Mouse (Mus musculus) limb, embryonic 12.5 days (tissue): ENCODE results near the gene Lilrb4a. TPM values are rescaled to one million over a fixed set of nuclear protein-coding genes. Genes with fewer than 3 reads are reported as not detected.
"Not testable (repeated sequence)": the region's sequence is repeated elsewhere in the genome, so short reads cannot be mapped to it uniquely, and the experiment has no call there.

ENCODE experiments used
- ATAC-seq: fragments of 200-750 bp; cut with Nextera tagmentation; 2 replicates; pipeline ENCODE4 v1.8.0; 2017; ENCODE audit warnings: low read depth, moderate TSS enrichment; ENCODE audit not compliant: insufficient number of reproducible peaks, insufficient read depth, low FRiP score, low TSS enrichment
- H3K27ac ChIP-seq: fragments of 300-500 bp; sonication (generic); 2 replicates; pipeline ENCODE4 v1.5.1; 2016; ENCODE audit warnings: mild to moderate bottlenecking, moderate library complexity
- H3K27me3 ChIP-seq: fragments of 300-500 bp; sonication (generic); 2 replicates; pipeline ENCODE4 v1.6.1; 2016; ENCODE audit warnings: mild to moderate bottlenecking, moderate library complexity
- H3K36me3 ChIP-seq: fragments of 300-500 bp; sonication (generic); 2 replicates; pipeline ENCODE4 v1.6.1; 2016; ENCODE audit warnings: mild to moderate bottlenecking, moderate library complexity
- H3K4me1 ChIP-seq: fragments of 300-500 bp; sonication (generic); replicated peaks from 2 replicates; pipeline ENCODE4 v1.6.1; 2016
- H3K4me2 ChIP-seq: fragments of 300-500 bp; sonication (generic); 2 replicates; pipeline ENCODE4 v1.6.1; 2016; ENCODE audit warnings: mild to moderate bottlenecking, moderate library complexity
- H3K4me3 ChIP-seq: fragments of 300-500 bp; sonication (generic); replicated peaks from 2 replicates; pipeline ENCODE4 v1.5.1; 2016; ENCODE audit warnings: mild to moderate bottlenecking
- H3K9ac ChIP-seq: fragments of 300-500 bp; sonication (generic); replicated peaks from 2 replicates; pipeline ENCODE4 v1.6.1; 2016; ENCODE audit warnings: mild to moderate bottlenecking, moderate library complexity
- H3K9me3 ChIP-seq: fragments of 300-500 bp; sonication (generic); 2 replicates; pipeline ENCODE4 v1.6.1; 2016; ENCODE audit warnings: mild to moderate bottlenecking, moderate library complexity
- WGBS: fragments of 180-500 bp; shearing (Covaris S2); methylation state at CpG from one replicate; pipeline ENCODE4 v1.1.7; 2016; 5-methylcytosine and 5-hydroxymethylcytosine counted together
- polyA plus RNA-seq: library from polyadenylated mRNA; unstranded; fragments of >200 nt; fragmentation: Nextera tagmentation; extraction: Ambion mirVana; gene quantifications from 2 replicates; pipeline ENCODE4 v1.2.1, GENCODE M21; 2016

Lilrb4a gene
- 1.0 and 1.5 TPM in 2 replicates for polyA plus RNA-seq

- WGBS: no CpG with 5 or more reads among the region's 2 CpGs
- ATAC-seq: not testable (repeated sequence)
Observed at GRCm38 (mm10) chr10:51490691-51491090, at the start of gene Lilrb4a. TSS of gene Lilrb4a (plus strand) at chr10:51490956.

GRCm38 (mm10) chr10:51451610-51452009, 39.1 kb upstream of the Lilrb4a start:
- Histone ChIP-seq H3K9me3 (no peaks in the 10 kb centered on the region), H3K9ac (no peak overlapping the region), H3K4me3 (no peak overlapping the region), H3K27me3 (no peaks in the 10 kb centered on the region), H3K27ac (no peak overlapping the region), H3K4me2 (no peak overlapping the region), H3K36me3 (no peaks in the 10 kb centered on the region), H3K4me1 (no peaks in the 10 kb centered on the region)
- WGBS: 85% methylated on average over 4 of the region's 4 CpGs
- ATAC-seq: no peak

More at GRCm38 (mm10) chr10:51490691-51491090, at the start of gene Lilrb4a:
- H3K4me1 ChIP-seq, H3K27me3 ChIP-seq, H3K9ac ChIP-seq, H3K4me2 ChIP-seq, H3K9me3 ChIP-seq, H3K27ac ChIP-seq, H3K36me3 ChIP-seq, H3K4me3 ChIP-seq: not testable (repeated sequence)

GRCm38 (mm10) chr10:51453616-51454298, 37.0 kb upstream of the Lilrb4a start:
- no peak overlapping the region for H3K4me2 ChIP-seq
- 85% methylated on average over 1 of the region's 1 CpGs for WGBS
- no peaks in the 10 kb centered on the region for H3K9me3 ChIP-seq
- H3K9ac ChIP-seq: no peak overlapping the region
- no peaks in the 10 kb centered on the region for H3K36me3 ChIP-seq
- no peak for ATAC-seq
- H3K4me3 ChIP-seq: no peak overlapping the region
- H3K4me1 ChIP-seq: no peaks in the 10 kb centered on the region
- no peaks in the 10 kb centered on the region for H3K27me3 ChIP-seq
- H3K27ac ChIP-seq: no peak overlapping the region

- no peak overlapping the region for H3K4me2 ChIP-seq
- 55% methylated on average over 1 of the region's 1 CpGs for WGBS
- no peaks in the 10 kb centered on the region for H3K36me3 ChIP-seq
- H3K27me3 ChIP-seq: no peaks in the 10 kb centered on the region
- no peak for ATAC-seq
- H3K4me1 ChIP-seq: no peaks in the 10 kb centered on the region
- H3K9ac ChIP-seq: no peak overlapping the region
- H3K9me3 ChIP-seq: no peaks in the 10 kb centered on the region
- no peak overlapping the region for H3K27ac ChIP-seq
- H3K4me3 ChIP-seq: no peak overlapping the region
Observed at GRCm38 (mm10) chr10:51454365-51454764, 36.4 kb upstream of the Lilrb4a start.

- no peaks in the 10 kb centered on the region for H3K36me3 ChIP-seq
- ATAC-seq: no peak
- 87% methylated on average over 1 of the region's 1 CpGs for WGBS
- H3K4me3 ChIP-seq: no peak overlapping the region
- no peaks in the 10 kb centered on the region for H3K9me3 ChIP-seq
- no peak overlapping the region for H3K27ac ChIP-seq
- no peak overlapping the region for H3K9ac ChIP-seq
- H3K4me2 ChIP-seq: no peak overlapping the region
- H3K4me1 ChIP-seq: no peaks in the 10 kb centered on the region
- H3K27me3 ChIP-seq: no peaks in the 10 kb centered on the region
Observed at GRCm38 (mm10) chr10:51455762-51456161, 35.0 kb upstream of the Lilrb4a start.

GRCm38 (mm10) chr10:51456369-51456768, 34.4 kb upstream of the Lilrb4a start:
- Histone ChIP-seq H3K4me2 (no peak overlapping the region), H3K9ac (no peak overlapping the region), H3K4me3 (no peak overlapping the region), H3K36me3 (no peaks in the 10 kb centered on the region), H3K4me1 (no peaks in the 10 kb centered on the region), H3K27ac (no peak overlapping the region), H3K9me3 (no peaks in the 10 kb centered on the region), H3K27me3 (no peaks in the 10 kb centered on the region)
- 81% methylated on average over 4 of the region's 4 CpGs for WGBS
- ATAC-seq: no peak

GRCm38 (mm10) chr10:51463800-51464199, 27.0 kb upstream of the Lilrb4a start:
- H3K4me2 ChIP-seq, H3K27ac ChIP-seq, H3K9me3 ChIP-seq, H3K27me3 ChIP-seq, ATAC-seq, H3K36me3 ChIP-seq, H3K9ac ChIP-seq, H3K4me3 ChIP-seq, H3K4me1 ChIP-seq: not testable (repeated sequence)
- WGBS: 62% methylated on average over 4 of the region's 4 CpGs

GRCm38 (mm10) chr10:51480397-51480796, 10.4 kb upstream of the Lilrb4a start, which contains the start of the genes Gm49339 and Lilr4b:
TSS of gene Gm49339 (plus strand) at chr10:51480612.
TSS of gene Lilr4b (plus strand) at chr10:51480632.
- H3K4me3 ChIP-seq, H3K27ac ChIP-seq, H3K9me3 ChIP-seq, H3K36me3 ChIP-seq, H3K4me2 ChIP-seq, H3K27me3 ChIP-seq, H3K9ac ChIP-seq, H3K4me1 ChIP-seq, ATAC-seq: not testable (repeated sequence)
- WGBS: 97% methylated on average over 1 of the region's 3 CpGs

GRCm38 (mm10) chr10:51520021-51520420, 29.3 kb downstream of the Lilrb4a start:
- Histone ChIP-seq H3K9ac (no peak overlapping the region), H3K4me2 (no peak overlapping the region), H3K4me1 (no peaks in the 10 kb centered on the region), H3K27ac (no peak overlapping the region), H3K27me3 (no peaks in the 10 kb centered on the region), H3K36me3 (no peaks in the 10 kb centered on the region), H3K4me3 (no peak overlapping the region), H3K9me3 (no peaks in the 10 kb centered on the region)
- ATAC-seq: no peak

GRCm38 (mm10) chr10:51521453-51521852, 30.7 kb downstream of the Lilrb4a start:
- H3K9me3 ChIP-seq: no peaks in the 10 kb centered on the region
- H3K4me2 ChIP-seq: no peak overlapping the region
- H3K27me3 ChIP-seq: no peaks in the 10 kb centered on the region
- H3K4me1 ChIP-seq: no peaks in the 10 kb centered on the region
- no peak overlapping the region for H3K9ac ChIP-seq
- H3K4me3 ChIP-seq: no peak overlapping the region
- no peaks in the 10 kb centered on the region for H3K36me3 ChIP-seq
- no peak overlapping the region for H3K27ac ChIP-seq
- ATAC-seq: no peak

- no peak overlapping the region for H3K4me3 ChIP-seq
Observed at GRCm38 (mm10) chr10:51526090-51526489, 35.3 kb downstream of the Lilrb4a start.

GRCm38 (mm10) chr10:51526633-51527032, 35.9 kb downstream of the Lilrb4a start:
- no peak overlapping the region for H3K4me2 ChIP-seq
- H3K27ac ChIP-seq: no peak overlapping the region
- WGBS: 87% methylated on average over 4 of the region's 4 CpGs
- H3K36me3 ChIP-seq: no peaks in the 10 kb centered on the region
- no peak overlapping the region for H3K9ac ChIP-seq
- H3K9me3 ChIP-seq: no peaks in the 10 kb centered on the region
- H3K27me3 ChIP-seq: no peaks in the 10 kb centered on the region
- no peak overlapping the region for H3K4me3 ChIP-seq
- no peak for ATAC-seq
- H3K4me1 ChIP-seq: no peaks in the 10 kb centered on the region

More at GRCm38 (mm10) chr10:51526090-51526489, 35.3 kb downstream of the Lilrb4a start:
- no peaks in the 10 kb centered on the region for H3K36me3 ChIP-seq
- no peak overlapping the region for H3K27ac ChIP-seq
- ATAC-seq: no peak
- H3K27me3 ChIP-seq: no peaks in the 10 kb centered on the region
- no peaks in the 10 kb centered on the region for H3K9me3 ChIP-seq
- H3K9ac ChIP-seq: no peak overlapping the region
- H3K4me2 ChIP-seq: no peak overlapping the region
- H3K4me1 ChIP-seq: no peaks in the 10 kb centered on the region
- WGBS: 79% methylated on average over 7 of the region's 7 CpGs
